22 mouse cellular contexts compared by ENCODE assay signal in the genomic region with DNA sequence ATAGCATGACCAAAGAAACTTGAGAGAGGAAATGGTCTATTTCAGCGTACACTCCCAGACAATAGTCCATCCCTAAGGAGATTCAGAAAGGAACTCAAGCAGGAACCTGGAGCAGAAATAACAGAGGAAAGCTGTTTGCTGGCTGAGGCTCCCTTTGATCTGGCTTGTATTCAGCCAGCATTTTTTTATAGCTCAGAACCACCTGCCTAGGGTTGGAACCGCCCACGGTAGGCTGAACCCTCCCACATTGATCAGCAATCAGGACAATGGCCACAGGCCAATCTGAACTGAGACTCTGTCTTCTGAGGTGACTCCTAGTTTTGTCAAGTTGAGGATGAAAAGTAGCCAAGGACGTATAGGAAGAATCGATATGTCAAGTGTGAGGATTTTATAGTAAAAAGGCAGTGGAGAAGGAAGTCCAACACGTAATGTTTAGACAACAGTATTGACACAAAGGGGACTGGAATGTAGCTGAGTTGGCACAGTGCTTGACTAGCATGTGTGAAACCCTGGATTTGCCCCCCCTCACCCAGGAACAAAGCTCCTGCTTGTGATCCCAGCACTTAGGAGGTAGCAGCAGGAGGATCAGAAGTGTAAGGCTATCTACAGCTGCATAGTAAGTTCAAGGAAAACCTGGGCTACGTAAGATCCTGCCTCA. TPM values are rescaled to one million over a fixed set of nuclear protein-coding genes. Genes with fewer than 3 reads are reported as not detected.
DNase-seq lines count a peak whose midpoint lies in the region; ATAC-seq lines count a peak whose summit lies in the region.
"Had no signal": no experiment of that assay in that cellular context is flagged by ENCODE, and none has a peak within 500 bp of the region (broad histone marks: within the 10 kb centered on the region; RNA-seq: fewer than 3 reads in every experiment).

No protein-coding gene starts in this region.

- H3K4me2 ChIP-seq in midbrain, embryonic 14.5 days (ENCODE audit: low read length): no peak overlapping the region
- no peak overlapping the region for H3K4me2 ChIP-seq in hindbrain, embryonic 14.5 days (replicated peaks)
- H3K4me2 ChIP-seq: embryonic facial prominence, embryonic 12.5 days; midbrain, embryonic 12.5 days; neural tube, embryonic 15.5 days had no signal

- H3K9me3 ChIP-seq in midbrain, embryonic 14.5 days (ENCODE audit: control insufficient read depth, low read length): no peaks in the 10 kb centered on the region
- no peaks in the 10 kb centered on the region for H3K9me3 ChIP-seq in hindbrain, embryonic 14.5 days (ENCODE audit: control insufficient read depth, low read length)
- H3K9me3 ChIP-seq: embryonic facial prominence, embryonic 12.5 days; limb, embryonic 10.5 days; midbrain, embryonic 12.5 days; neural tube, embryonic 15.5 days had no signal

- H3K36me3 ChIP-seq in midbrain, embryonic 14.5 days (ENCODE audit: control insufficient read depth, insufficient read depth, low read length): no peaks in the 10 kb centered on the region
- no peaks in the 10 kb centered on the region for H3K36me3 ChIP-seq in hindbrain, embryonic 14.5 days (replicated peaks; ENCODE audit: control insufficient read depth, insufficient read depth)
- H3K36me3 ChIP-seq: embryonic facial prominence, embryonic 12.5 days; limb, embryonic 10.5 days; midbrain, embryonic 12.5 days; neural tube, embryonic 15.5 days had no signal

- H3K9ac ChIP-seq in midbrain, embryonic 14.5 days (replicated peaks; ENCODE audit: low read length): no peak overlapping the region
- H3K9ac ChIP-seq in hindbrain, embryonic 14.5 days: no peak overlapping the region
- H3K9ac ChIP-seq: embryonic facial prominence, embryonic 12.5 days; forebrain, postnatal 0 days; midbrain, embryonic 12.5 days; neural tube, embryonic 15.5 days had no signal

- no peak for ATAC-seq in midbrain, embryonic 14.5 days (ENCODE audit: low FRiP score, low TSS enrichment)
- ATAC-seq in hindbrain, embryonic 14.5 days (ENCODE audit: low FRiP score): no peak
- ATAC-seq: activated CD4-positive, CD25-positive, alpha-beta regulatory T cell, adult 4 months; forebrain, postnatal 0 days; Patski had no signal

- no peak overlapping the region for H3K4me3 ChIP-seq in midbrain, embryonic 14.5 days (replicated peaks; ENCODE audit: low read depth, low read length)
- H3K4me3 ChIP-seq in hindbrain, embryonic 14.5 days (replicated peaks; ENCODE audit: low read length): no peak overlapping the region
- H3K4me3 ChIP-seq: embryonic facial prominence, embryonic 12.5 days; limb, embryonic 10.5 days; midbrain, embryonic 12.5 days; myocyte; neural tube, embryonic 15.5 days had no signal

- H3K27me3 ChIP-seq in midbrain, embryonic 14.5 days (ENCODE audit: control insufficient read depth, insufficient read depth, low read length): no peaks in the 10 kb centered on the region
- H3K27me3 ChIP-seq in hindbrain, embryonic 14.5 days (ENCODE audit: control insufficient read depth, insufficient read depth, low read length): no peaks in the 10 kb centered on the region
- H3K27me3 ChIP-seq: embryonic facial prominence, embryonic 12.5 days; midbrain, embryonic 12.5 days; neural tube, embryonic 15.5 days; Patski had no signal

- H3K27ac ChIP-seq in midbrain, embryonic 14.5 days (replicated peaks; ENCODE audit: low read depth, low read length): no peak overlapping the region
- no peak overlapping the region for H3K27ac ChIP-seq in hindbrain, embryonic 14.5 days
- H3K27ac ChIP-seq: embryonic facial prominence, embryonic 12.5 days; limb, embryonic 10.5 days; macrophage; midbrain, embryonic 12.5 days; neural tube, embryonic 15.5 days had no signal

- 90% methylated on average over 7 of the region's 7 CpGs for WGBS in midbrain, embryonic 14.5 days
- 92% methylated on average over 7 of the region's 7 CpGs for WGBS in hindbrain, embryonic 14.5 days

- DNase-seq in layer of hippocampus, postnatal 36 days: peak; percentile 21 to 24
- no peak for DNase-seq in layer of hippocampus, adult 9-10 months (ENCODE audit: low spot score)
- DNase-seq in testis, postnatal 10 days (ENCODE audit: low spot score): peak; percentile 19
- no peak for DNase-seq in testis, postnatal 14 days (ENCODE audit: low spot score)
- DNase-seq in lung, postnatal 25 days (ENCODE audit: low spot score): peak; percentile 8
- no peak for DNase-seq in midbrain, embryonic 14.5 days
- DNase-seq in hindbrain, embryonic 14.5 days (ENCODE audit: low spot score): no peak
- DNase-seq in urinary bladder, postnatal 14 days (ENCODE audit: low spot score): no peak
- DNase-seq: adrenal gland, postnatal 25 days; cerebellum, adult 8-10 months; forebrain, postnatal 0 days; heart, adult 18-20 months; retina, postnatal 1 day; right cerebral cortex, postnatal 4 days had no signal

- no peaks in the 10 kb centered on the region for H3K4me1 ChIP-seq in midbrain, embryonic 14.5 days (ENCODE audit: control insufficient read depth, insufficient read depth, low read length)
- no peaks in the 10 kb centered on the region for H3K4me1 ChIP-seq in hindbrain, embryonic 14.5 days (replicated peaks; ENCODE audit: control insufficient read depth, insufficient read depth, low read length)
- H3K4me1 ChIP-seq: embryonic facial prominence, embryonic 12.5 days; limb, embryonic 10.5 days; midbrain, embryonic 12.5 days; neural tube, embryonic 15.5 days had no signal

RNA-seq across cellular contexts. Expression of a gene that starts 44.2 kb away (rescaled TPM):
- total RNA-seq in layer of hippocampus, postnatal 36 days (2021): 100 to 1,000 TPM; 223 to 235 TPM
- polyA plus RNA-seq in midbrain, embryonic 14.5 days (2014; fragmentation: Nextera tagmentation; extraction: Ambion mirVana): 63.3 and 76.3 TPM in 2 replicates
- 76.6 and 84.5 TPM in 2 replicates for polyA plus RNA-seq in hindbrain, embryonic 14.5 days (2014; fragmentation: Nextera tagmentation; extraction: Ambion mirVana)

RNA-seq across cellular contexts. Expression of a gene that starts 56.7 kb away (rescaled TPM):
- 10 to 100 TPM; 79.1 to 83.4 TPM for total RNA-seq in layer of hippocampus, postnatal 36 days (2021)
- 99.3 and 114 TPM in 2 replicates for polyA plus RNA-seq in midbrain, embryonic 14.5 days (2014; fragmentation: Nextera tagmentation; extraction: Ambion mirVana)
- polyA plus RNA-seq in hindbrain, embryonic 14.5 days (2014; fragmentation: Nextera tagmentation; extraction: Ambion mirVana): 110 and 111 TPM in 2 replicates

Comparison
In these comparisons a context has a peak if more than half of its experiments do, and no peak if none do; other contexts are left out.
1. DNase-seq: peak in layer of hippocampus, postnatal 36 days (2 of 2), testis, postnatal 10 days (single experiment) and lung, postnatal 25 days (single experiment); none in layer of hippocampus, adult 9-10 months (single experiment), testis, postnatal 14 days (single experiment), midbrain, embryonic 14.5 days (single experiment), hindbrain, embryonic 14.5 days (single experiment) and urinary bladder, postnatal 14 days (single experiment).